Mouse (Mus musculus): ENCODE measurements around the gene Pip5kl1.

- TF ChIP-seq CTCF (IDR thresholded peaks at IDR 0.05; ENCODE audit: low read depth) (no peak), EP300 (IDR thresholded peaks at IDR 0.05; ENCODE audit: low read depth) (no peak)
Observed at GRCm38 (mm10) chr2:32597699-32598098, 23.1 kb downstream of the Pip5kl1 start.
